In the genomic region with DNA sequence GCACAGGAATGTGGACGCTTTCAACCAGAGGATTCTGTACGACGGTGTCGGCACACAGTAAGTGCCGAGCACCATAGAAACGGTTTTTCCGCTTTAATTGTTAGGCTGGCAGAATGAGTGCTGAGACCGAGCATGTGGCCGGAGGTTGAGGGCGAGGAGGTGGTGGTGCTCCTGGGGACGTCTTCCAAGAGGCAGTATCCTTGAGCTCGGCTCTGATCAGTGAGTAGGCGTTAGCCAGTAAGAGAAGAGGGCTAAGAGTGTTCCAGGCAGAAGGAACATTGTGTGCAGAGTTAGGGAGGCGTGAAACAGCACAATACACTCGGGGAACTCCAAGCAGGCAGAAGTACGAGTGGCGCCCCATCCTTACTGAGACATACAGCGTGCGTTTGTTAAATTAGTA, we compare ENCODE assay signal across 12 mouse cellular contexts.
DNase-seq lines count a peak whose midpoint lies in the region; ATAC-seq and TF ChIP-seq lines count a peak whose summit lies in the region.
"Had no signal": no experiment of that assay in that cellular context is flagged by ENCODE, and none has a peak within 500 bp of the region (broad histone marks: within the 10 kb centered on the region; RNA-seq: fewer than 3 reads in every experiment).

No protein-coding gene starts in this region.

- no peak overlapping the region for H3K4me3 ChIP-seq in hindbrain, postnatal 0 days (ENCODE audit: low read length)
- H3K4me3 ChIP-seq in hindbrain, embryonic 13.5 days: no peak overlapping the region
- peak overlapping the region; percentile 47 to 67 for H3K4me3 ChIP-seq in MEL (ENCODE audit: control insufficient read depth in 1 of 2, insufficient read depth in 1 of 2, low read depth in 2 of 2, low read length in 2 of 2)

- no peak for TF ChIP-seq EP300 in MEL (IDR thresholded peaks at IDR 0.05; ENCODE audit: low read depth in 1 of 2, low read length in 2 of 2)

- intact Hi-C loops in left cerebral cortex, postnatal 14 days (cut with DNase I): loop anchor here (2.0 kb wide), 1 partner anchor 64 kb away; no protein-coding TSS in a partner anchor

- no peak for TF ChIP-seq CTCF in hindbrain, postnatal 0 days (IDR thresholded peaks at IDR 0.05; ENCODE audit: low read depth)
- no peak for TF ChIP-seq CTCF in MEL (IDR thresholded peaks at IDR 0.05 in 2 of 3, conservative IDR thresholded peaks at IDR 0.05 in 1 of 3; ENCODE audit: control insufficient read depth in 1 of 3, insufficient read depth in 1 of 3, low read depth in 2 of 3, low read length in 3 of 3, poor library complexity in 1 of 3, severe bottlenecking in 1 of 3)

- ATAC-seq in hindbrain, postnatal 0 days: peak; percentile 40; the same call in 1 of the 2 replicates
- ATAC-seq in hindbrain, embryonic 13.5 days (ENCODE audit: low FRiP score): no peak
- ATAC-seq in CD4-positive, CD25-positive, alpha-beta regulatory T cell, adult 4 months: no peak

- TF ChIP-seq POLR2A in MEL (IDR thresholded peaks at IDR 0.05; ENCODE audit: control insufficient read depth in 1 of 2, insufficient read depth in 1 of 2, low read depth in 1 of 2, low read length in 2 of 2, poor library complexity in 1 of 2): no peak

- no peaks in the 10 kb centered on the region for H3K27me3 ChIP-seq in hindbrain, postnatal 0 days (ENCODE audit: insufficient read depth, low read length)
- no peaks in the 10 kb centered on the region for H3K27me3 ChIP-seq in hindbrain, embryonic 13.5 days
- H3K27me3 ChIP-seq in MEL (ENCODE audit: control insufficient read depth in 1 of 2, insufficient read depth in 2 of 2, low read length in 2 of 2): no peaks in the 10 kb centered on the region

- H3K9me3 ChIP-seq in hindbrain, postnatal 0 days (ENCODE audit: low read length): no peaks in the 10 kb centered on the region
- no peaks in the 10 kb centered on the region for H3K9me3 ChIP-seq in hindbrain, embryonic 13.5 days
- H3K9me3 ChIP-seq in MEL (replicated peaks; ENCODE audit: insufficient read depth, low read length): no peaks in the 10 kb centered on the region

- H3K9ac ChIP-seq in hindbrain, postnatal 0 days (replicated peaks; ENCODE audit: low read length): no peak overlapping the region
- H3K9ac ChIP-seq in hindbrain, embryonic 13.5 days: no peak overlapping the region
- H3K9ac ChIP-seq in MEL (ENCODE audit: control insufficient read depth, low read depth, low read length, poor library complexity, severe bottlenecking): peak overlapping the region; percentile 57

- 50% methylated on average over 19 of the region's 19 CpGs for WGBS in hindbrain, postnatal 0 days
- WGBS in hindbrain, embryonic 13.5 days: 70% methylated on average over 19 of the region's 19 CpGs

- no peak for DNase-seq in hindbrain, postnatal 0 days (ENCODE audit: low spot score)
- DNase-seq in MEL (ENCODE audit: low read depth, low spot score): peak; percentile 74
- peak; percentile 56 for DNase-seq in cerebellum, adult 9-11 months
- peak; percentile 71 to 85 for DNase-seq in left cerebral cortex, postnatal 14 days (ENCODE audit: low spot score in 2 of 2)
- DNase-seq in ovary, postnatal 36 days (ENCODE audit: low spot score): no peak
- no peak for DNase-seq in embryo, embryonic 11 days
- DNase-seq: gastrocnemius, postnatal 36 days; kidney, postnatal 36 days; lung, adult 2 months; thymus, postnatal 36 days had no signal

- no peaks in the 10 kb centered on the region; the same call in 1 of the 2 replicates for H3K79me2 ChIP-seq in MEL (ENCODE audit: control insufficient read depth, insufficient read depth, low read length, poor library complexity)

- H3K4me2 ChIP-seq in hindbrain, postnatal 0 days (ENCODE audit: low read depth, low read length): peak overlapping the region; percentile 33
- H3K4me2 ChIP-seq in hindbrain, embryonic 13.5 days: no peak overlapping the region

- H3K27ac ChIP-seq in hindbrain, postnatal 0 days: no peak overlapping the region
- no peak overlapping the region for H3K27ac ChIP-seq in hindbrain, embryonic 13.5 days
- peak overlapping the region; percentile 66 for H3K27ac ChIP-seq in MEL (ENCODE audit: control insufficient read depth, low read depth, low read length)

- H3K36me3 ChIP-seq in hindbrain, postnatal 0 days (ENCODE audit: insufficient read depth, low read length): no peaks in the 10 kb centered on the region
- H3K36me3 ChIP-seq in hindbrain, embryonic 13.5 days: no peaks in the 10 kb centered on the region
- H3K36me3 ChIP-seq in MEL (ENCODE audit: control insufficient read depth in 1 of 2, insufficient read depth in 2 of 2, low read length in 2 of 2): peaks cover 0 to 8% of the 10 kb centered on the region in 2 experiments; a peak in 2 of 4 replicates

- peaks cover 7% of the 10 kb centered on the region; the same call in 1 of the 2 replicates for H3K4me1 ChIP-seq in hindbrain, postnatal 0 days (ENCODE audit: insufficient read depth, low read length)
- peaks cover 16% of the 10 kb centered on the region for H3K4me1 ChIP-seq in hindbrain, embryonic 13.5 days (replicated peaks)
- H3K4me1 ChIP-seq in MEL (ENCODE audit: control insufficient read depth in 1 of 2, insufficient read depth in 2 of 2, low read length in 2 of 2): peaks cover 0 to 10% of the 10 kb centered on the region in 2 experiments; a peak in 2 of 4 replicates

- TF ChIP-seq RAD21 in MEL (IDR thresholded peaks at IDR 0.05; ENCODE audit: low read depth, low read length): no peak

TF ChIP-seq in MEL, 35 proteins besides CTCF, POLR2A, EP300 and RAD21:
- TF ChIP-seq HCFC1 (IDR thresholded peaks at IDR 0.05; ENCODE audit: low read depth, low read length): 0 out of 2 replicates have a peak, but pooled peaks have one; percentile 4
- no peak for TF ChIP-seq ZNF384 (IDR thresholded peaks at IDR 0.05; ENCODE audit: low read depth, low read length)
- no peak for TF ChIP-seq MAFK (IDR thresholded peaks at IDR 0.05; ENCODE audit: borderline replicate concordance, low read depth, low read length)
- TF ChIP-seq NELFE (IDR thresholded peaks at IDR 0.05; ENCODE audit: low read depth, low read length): 0 out of 2 replicates have a peak, but pooled peaks have one; percentile 6
- TF ChIP-seq TAL1 (IDR thresholded peaks at IDR 0.05; ENCODE audit: low read length): no peak

Comparison
In these comparisons a context has a peak if more than half of its experiments do, and no peak if none do; other contexts are left out.
1. DNase-seq: peak in MEL (single experiment), cerebellum, adult 9-11 months (single experiment) and left cerebral cortex, postnatal 14 days (2 of 2); none in hindbrain, postnatal 0 days (single experiment), ovary, postnatal 36 days (single experiment) and embryo, embryonic 11 days (single experiment).
2. H3K4me3 ChIP-seq: peak in MEL (2 of 2); none in hindbrain, postnatal 0 days (single experiment) and hindbrain, embryonic 13.5 days (single experiment).